Mouse (Mus musculus) heart, embryonic 16.5 days (tissue): ENCODE measurements around the gene Abcc3. TPM values are rescaled to one million over a fixed set of nuclear protein-coding genes. Genes with fewer than 3 reads are reported as not detected.

Experiments
- ATAC-seq: fragments of 200-750 bp; cut with Nextera tagmentation; replicated peaks from 2 replicates; pipeline ENCODE4 v1.8.0; 2017; ENCODE audit warnings: moderate number of reproducible peaks; ENCODE audit not compliant: insufficient read depth, low FRiP score; ENCODE audit errors: extremely low read depth
- H3K27ac ChIP-seq: fragments of 300-500 bp; sonication (generic); 2 replicates; pipeline ENCODE4 v1.5.1; 2014; ENCODE audit warnings: mild to moderate bottlenecking, low read length, control low read depth, moderate library complexity
- H3K27me3 ChIP-seq: fragments of 300-500 bp; sonication (generic); 2 replicates; pipeline ENCODE4 v1.6.1; 2014; ENCODE audit warnings: low read length, mixed read lengths; ENCODE audit not compliant: control insufficient read depth, insufficient read depth
- H3K36me3 ChIP-seq: fragments of 300-500 bp; sonication (generic); 2 replicates; pipeline ENCODE4 v1.6.1; 2014; ENCODE audit not compliant: control insufficient read depth, insufficient read depth
- H3K4me1 ChIP-seq: fragments of 300-500 bp; sonication (generic); 2 replicates; pipeline ENCODE4 v1.6.1; 2014; ENCODE audit warnings: low read length, mixed read lengths; ENCODE audit not compliant: control insufficient read depth, insufficient read depth
- H3K4me2 ChIP-seq: fragments of 300-500 bp; sonication (generic); 2 replicates; pipeline ENCODE4 v1.6.1; 2014; ENCODE audit warnings: low read depth, mild to moderate bottlenecking, control low read depth, low read length
- H3K4me3 ChIP-seq: fragments of 300-500 bp; sonication (generic); 2 replicates; pipeline ENCODE4 v1.5.1; 2014; ENCODE audit warnings: mild to moderate bottlenecking, control low read depth, low read length
- H3K9ac ChIP-seq: fragments of 300-500 bp; sonication (generic); 2 replicates; pipeline ENCODE4 v1.6.1; 2014; ENCODE audit warnings: low read length, control low read depth
- H3K9me3 ChIP-seq: fragments of 300-500 bp; sonication (generic); replicated peaks from 2 replicates; pipeline ENCODE4 v1.6.1; 2016; ENCODE audit warnings: low read length; ENCODE audit not compliant: control insufficient read depth
- WGBS: fragments of 180-500 bp; shearing (Covaris S2); extraction: QIAGEN DNeasy Blood & Tissue Kit; methylation state at CpG from one replicate; pipeline ENCODE4 v1.1.7; 2014; 5-methylcytosine and 5-hydroxymethylcytosine counted together
- polyA plus RNA-seq: library from polyadenylated mRNA; unstranded; fragments of >200 nt; fragmentation: Nextera tagmentation; extraction: Ambion mirVana; gene quantifications from 2 replicates; pipeline ENCODE4 v1.2.1, GENCODE M21; 2015

Gene Abcc3
- polyA plus RNA-seq, 1 experiment from 2014 or later: 1.1 TPM

DNA sequence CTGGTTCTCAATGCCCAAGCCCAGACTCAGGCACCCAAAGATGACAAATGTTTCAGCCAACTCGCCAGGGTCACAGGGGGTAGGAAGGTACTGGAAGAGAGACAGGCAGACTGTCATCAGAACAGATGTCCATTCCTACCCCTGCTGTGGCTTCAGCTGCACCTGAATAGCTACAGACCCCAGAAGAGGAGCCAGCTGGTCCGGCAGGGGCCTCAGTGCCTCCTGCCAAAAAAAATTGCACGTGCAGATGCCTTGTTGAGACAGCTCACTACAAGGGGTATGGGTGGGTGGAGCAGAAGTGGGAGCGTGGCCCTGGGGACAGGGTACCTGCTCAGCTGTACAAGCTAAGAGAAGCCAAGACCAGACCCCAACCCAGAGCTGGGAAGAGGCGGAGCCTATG lies 31.1 kb upstream of the Abcc3 start:
- Histone ChIP-seq H3K4me2 (no peak overlapping the region), H3K4me1 (peaks cover 22% of the 10 kb centered on the region), H3K27ac (no peak overlapping the region), H3K4me3 (no peak overlapping the region), H3K9ac (no peak overlapping the region), H3K27me3 (peaks cover 5% of the 10 kb centered on the region), H3K9me3 (no peaks in the 10 kb centered on the region), H3K36me3 (no peaks in the 10 kb centered on the region)
- ATAC-seq: no peak
- 51% methylated on average over 5 of the region's 5 CpGs for WGBS

DNA sequence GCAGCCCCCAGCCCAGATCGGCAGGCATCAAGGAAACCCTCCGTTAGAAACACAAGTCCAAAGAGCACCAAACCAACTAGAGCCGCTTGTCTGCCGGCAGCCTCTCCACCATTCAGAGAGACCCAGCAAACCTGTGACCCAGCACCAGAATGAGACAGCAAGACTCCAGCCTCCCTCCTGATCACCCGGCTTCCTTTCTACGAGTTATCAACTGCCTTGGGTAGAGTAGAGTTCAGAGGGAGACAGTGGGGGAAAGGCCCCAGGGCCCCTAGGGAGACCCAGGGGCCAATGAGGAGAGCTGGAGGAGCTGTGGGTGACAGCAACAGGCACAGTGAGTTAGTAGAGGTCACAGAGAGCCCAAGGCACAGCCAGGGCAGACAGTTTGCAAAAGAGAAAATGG lies 28.2 kb upstream of the Abcc3 start:
- no peak overlapping the region for H3K27ac ChIP-seq
- no peak overlapping the region for H3K9ac ChIP-seq
- H3K4me2 ChIP-seq: no peak overlapping the region
- H3K9me3 ChIP-seq: no peaks in the 10 kb centered on the region
- peaks cover 10% of the 10 kb centered on the region; the same call in 1 of the 2 replicates for H3K4me1 ChIP-seq
- peaks cover 18% of the 10 kb centered on the region for H3K27me3 ChIP-seq
- no peak overlapping the region for H3K4me3 ChIP-seq
- WGBS: 59% methylated on average over 6 of the region's 6 CpGs
- no peak for ATAC-seq
- no peaks in the 10 kb centered on the region for H3K36me3 ChIP-seq

DNA sequence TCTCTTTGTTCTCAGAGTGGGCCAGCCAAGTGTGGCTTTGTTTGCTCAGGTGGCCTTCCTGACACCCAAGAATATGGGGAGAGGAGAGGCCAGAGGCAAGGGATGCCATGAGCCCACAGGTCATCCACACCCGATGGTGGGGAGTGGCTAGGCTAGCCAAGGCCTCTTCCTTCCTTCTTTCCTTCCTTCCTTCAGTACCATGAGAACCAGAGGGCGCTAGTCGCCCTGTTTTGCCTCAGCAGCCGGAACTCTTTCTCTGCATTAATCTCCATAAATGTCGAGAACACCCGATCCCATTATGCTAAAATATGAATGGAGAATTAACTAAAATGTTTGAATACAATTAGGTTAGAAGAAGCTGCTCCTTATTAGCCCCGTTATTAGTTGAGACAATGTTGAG lies 27.5 kb upstream of the Abcc3 start:
- ATAC-seq: no peak; the same call in 1 of the 2 replicates
- Histone ChIP-seq H3K4me2 (no peak overlapping the region), H3K27me3 (peaks cover 16% of the 10 kb centered on the region), H3K27ac (no peak overlapping the region), H3K4me1 (peaks cover 10% of the 10 kb centered on the region; the same call in 1 of the 2 replicates), H3K9ac (no peak overlapping the region), H3K9me3 (no peaks in the 10 kb centered on the region), H3K4me3 (no peak overlapping the region), H3K36me3 (no peaks in the 10 kb centered on the region)
- 26% methylated on average over 7 of the region's 7 CpGs for WGBS

DNA sequence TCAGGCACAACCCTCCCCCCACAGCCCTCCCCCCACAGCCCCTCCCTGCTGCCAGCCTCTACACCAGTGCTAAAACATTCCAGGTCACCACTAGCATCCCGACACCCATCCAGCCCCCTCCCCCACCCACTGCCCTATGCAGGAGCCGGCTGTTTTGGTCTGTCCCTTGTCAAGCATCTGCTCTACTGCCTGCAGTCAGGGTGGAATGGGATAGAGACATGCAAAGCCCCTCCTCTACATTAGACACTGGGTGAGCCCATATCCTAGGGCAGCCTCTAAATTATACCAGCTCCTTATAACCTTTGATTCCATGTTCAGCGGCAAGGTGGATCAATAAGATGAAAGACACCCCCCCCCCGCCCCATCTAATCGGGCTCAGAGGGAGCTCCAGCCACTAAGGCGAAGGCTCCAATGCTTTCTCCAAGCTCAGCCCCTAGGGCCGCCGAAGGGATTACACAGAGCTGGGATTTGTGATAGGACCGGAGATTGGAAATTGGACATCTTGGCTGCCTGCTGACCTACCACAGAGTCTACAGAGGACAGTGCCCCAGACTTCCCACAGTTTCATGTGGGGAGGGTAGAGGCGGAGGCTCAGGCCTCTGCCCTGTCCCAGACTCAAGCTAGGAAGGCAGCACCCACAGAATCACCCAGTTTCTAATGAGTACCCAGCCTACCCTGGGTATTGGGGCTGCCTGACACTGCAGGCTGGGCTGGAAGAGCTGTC lies 26.4 kb upstream of the Abcc3 start:
- no peaks in the 10 kb centered on the region for H3K36me3 ChIP-seq
- WGBS: 63% methylated on average over 10 of the region's 10 CpGs
- H3K27ac ChIP-seq: no peak overlapping the region
- H3K4me2 ChIP-seq: no peak overlapping the region
- no peaks in the 10 kb centered on the region for H3K9me3 ChIP-seq
- no peak for ATAC-seq
- no peak overlapping the region for H3K4me3 ChIP-seq
- peaks cover 19% of the 10 kb centered on the region for H3K27me3 ChIP-seq
- no peak overlapping the region for H3K9ac ChIP-seq
- peaks cover 9% of the 10 kb centered on the region; the same call in 1 of the 2 replicates for H3K4me1 ChIP-seq

DNA sequence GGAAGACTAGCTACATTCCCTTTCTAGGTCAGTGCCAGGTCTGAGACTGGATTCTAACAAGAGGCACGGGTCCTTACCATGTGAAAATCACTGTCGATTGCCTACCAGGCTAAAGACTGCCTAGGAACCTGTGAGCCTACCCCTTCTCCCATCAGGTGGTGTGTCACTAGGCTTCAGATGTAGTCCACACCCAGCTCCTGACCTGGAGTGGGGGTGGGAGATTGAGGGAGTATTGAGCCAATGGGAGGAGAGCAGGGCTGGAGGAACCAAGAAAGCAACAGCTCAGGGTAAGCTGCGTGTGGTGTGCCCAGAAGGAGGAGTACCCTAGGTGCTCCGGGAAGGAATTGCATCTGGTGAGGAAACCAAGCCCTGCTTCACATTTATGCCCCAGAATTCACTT lies 21.2 kb upstream of the Abcc3 start:
- no peak for ATAC-seq
- peaks cover 23% of the 10 kb centered on the region for H3K4me1 ChIP-seq
- peaks cover 22% of the 10 kb centered on the region for H3K27me3 ChIP-seq
- 44% methylated on average over 4 of the region's 4 CpGs for WGBS
- H3K9me3 ChIP-seq: no peaks in the 10 kb centered on the region
- H3K4me3 ChIP-seq: no peak overlapping the region
- H3K36me3 ChIP-seq: no peaks in the 10 kb centered on the region
- H3K9ac ChIP-seq: no peak overlapping the region
- no peak overlapping the region for H3K4me2 ChIP-seq
- no peak overlapping the region for H3K27ac ChIP-seq

DNA sequence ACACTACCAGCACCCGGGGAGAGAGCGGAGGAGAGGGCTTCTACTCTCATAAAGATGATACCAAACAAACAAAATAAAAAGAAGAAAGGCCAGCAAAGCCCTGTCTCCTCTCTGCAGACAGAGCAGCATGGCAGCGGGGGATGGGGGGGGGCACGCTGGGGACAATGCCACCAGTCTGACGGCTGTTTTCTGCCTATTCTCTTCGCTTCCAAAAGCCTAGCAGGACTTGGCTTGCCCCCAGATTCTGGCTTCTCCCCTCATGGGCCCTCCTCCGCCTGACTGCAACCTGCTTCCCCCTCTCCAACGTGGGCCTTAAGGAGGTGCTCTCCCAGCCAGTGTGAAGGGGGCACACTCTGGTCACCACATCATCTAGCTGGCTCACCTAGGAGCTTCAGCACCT lies 20.7 kb upstream of the Abcc3 start:
- Histone ChIP-seq H3K27ac (peak overlapping the region; percentile 74), H3K4me1 (peaks cover 23% of the 10 kb centered on the region), H3K36me3 (no peaks in the 10 kb centered on the region), H3K9ac (peak overlapping the region; percentile 44; the same call in 1 of the 2 replicates), H3K4me2 (peak overlapping the region; percentile 35; the same call in 1 of the 2 replicates), H3K9me3 (no peaks in the 10 kb centered on the region), H3K27me3 (peaks cover 20% of the 10 kb centered on the region), H3K4me3 (no peak overlapping the region)
- no peak for ATAC-seq
- 32% methylated on average over 8 of the region's 8 CpGs for WGBS

DNA sequence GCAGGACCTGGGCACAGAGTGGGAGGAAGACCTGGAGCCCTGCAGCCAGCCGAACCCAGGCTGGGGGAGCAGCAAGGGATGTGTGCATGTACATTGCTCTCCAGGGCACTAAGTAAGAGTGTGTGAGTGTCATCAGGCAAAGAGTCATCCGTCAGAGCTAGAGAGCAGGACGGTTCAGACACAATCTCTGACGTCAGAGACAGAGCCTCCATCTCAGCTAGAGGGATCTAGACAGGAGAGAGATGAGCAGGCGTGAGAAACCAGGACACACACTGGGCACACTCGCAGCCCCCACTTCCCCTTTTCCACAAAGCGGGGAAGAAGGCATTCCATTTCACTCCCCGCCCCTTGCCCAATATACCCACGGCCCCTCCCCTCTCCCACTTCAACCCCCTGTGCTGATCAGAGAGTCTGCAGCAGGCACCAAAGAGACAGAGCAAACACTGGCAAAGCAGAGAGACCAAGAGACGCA lies 20.2 kb upstream of the Abcc3 start:
- Histone ChIP-seq H3K27me3 (peaks cover 18% of the 10 kb centered on the region), H3K36me3 (no peaks in the 10 kb centered on the region), H3K4me3 (no peak overlapping the region), H3K27ac (peak overlapping the region; percentile 74), H3K9ac (peak overlapping the region; percentile 44; the same call in 1 of the 2 replicates), H3K4me1 (peaks cover 24% of the 10 kb centered on the region), H3K9me3 (no peaks in the 10 kb centered on the region), H3K4me2 (peak overlapping the region; percentile 35)
- 12% methylated on average over 10 of the region's 10 CpGs for WGBS
- ATAC-seq: peak; percentile 56

DNA sequence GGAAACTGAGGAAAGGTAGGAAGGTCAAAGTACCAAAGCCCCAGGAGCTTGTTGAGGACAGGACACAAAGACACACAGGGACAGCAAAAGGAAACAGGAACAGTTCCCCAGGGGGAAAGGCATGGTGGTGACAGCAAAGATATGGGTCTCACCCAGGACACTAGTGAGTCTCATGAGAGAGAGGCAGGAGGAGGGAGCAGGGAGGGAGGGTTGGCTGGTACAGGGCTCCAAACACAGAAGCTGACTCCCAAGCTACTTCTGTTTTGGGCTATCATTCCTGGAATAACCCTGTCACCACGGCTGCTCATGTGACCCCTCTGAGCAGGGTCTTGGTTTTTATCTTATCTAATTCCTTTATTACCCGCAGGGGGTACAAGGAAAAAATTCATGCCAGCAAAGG lies 19.8 kb upstream of the Abcc3 start:
- Histone ChIP-seq H3K9me3 (no peaks in the 10 kb centered on the region), H3K9ac (no peak overlapping the region; the same call in 1 of the 2 replicates), H3K27me3 (peaks cover 16% of the 10 kb centered on the region), H3K4me3 (no peak overlapping the region), H3K4me1 (peaks cover 28% of the 10 kb centered on the region), H3K36me3 (no peaks in the 10 kb centered on the region), H3K4me2 (peak overlapping the region; percentile 35), H3K27ac (peak overlapping the region; percentile 74)
- peak; percentile 75 for ATAC-seq
- WGBS: 18% methylated on average over 2 of the region's 2 CpGs

DNA sequence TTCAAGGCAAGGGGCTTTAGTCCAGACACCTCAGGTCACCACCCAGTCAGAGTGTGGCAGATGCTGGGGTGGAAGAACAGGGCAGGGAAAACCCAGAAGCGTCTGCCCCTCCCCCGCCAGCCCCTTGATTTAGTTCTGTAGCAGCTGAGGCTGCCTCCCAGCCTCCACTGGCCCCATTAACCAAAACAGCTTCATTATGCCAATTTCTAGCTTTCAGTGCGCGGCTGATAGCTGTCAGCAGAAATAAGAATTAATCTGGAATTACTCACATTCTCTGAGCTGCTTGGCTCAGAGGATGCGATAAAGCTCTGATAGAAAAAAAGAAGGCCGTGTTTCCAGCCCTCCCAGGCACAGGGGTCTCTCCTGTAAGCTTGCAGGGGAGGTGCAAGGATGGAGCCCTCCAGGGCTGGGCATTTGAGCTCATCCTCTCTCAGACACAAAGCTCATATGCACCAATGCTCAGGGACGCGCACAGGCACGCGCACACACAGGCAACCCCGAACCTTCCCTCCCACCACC lies 15.1 kb upstream of the Abcc3 start:
- H3K27ac ChIP-seq: no peak overlapping the region
- no peak for ATAC-seq
- 60% methylated on average over 11 of the region's 11 CpGs for WGBS
- no peaks in the 10 kb centered on the region for H3K36me3 ChIP-seq
- 0 out of 2 replicates have a peak, but pooled peaks cover 4% of the 10 kb centered on the region for H3K27me3 ChIP-seq
- no peak overlapping the region for H3K9ac ChIP-seq
- no peak overlapping the region for H3K4me3 ChIP-seq
- H3K9me3 ChIP-seq: no peaks in the 10 kb centered on the region
- peaks cover 18% of the 10 kb centered on the region for H3K4me1 ChIP-seq
- H3K4me2 ChIP-seq: no peak overlapping the region
